Mouse (Mus musculus) midbrain, embryonic 16.5 days (tissue): ENCODE measurements around the gene Gm10198. TPM values are rescaled to one million over a fixed set of nuclear protein-coding genes. Genes with fewer than 3 reads are reported as not detected.

Experiments used
- ATAC-seq: fragments of 200-750 bp; cut with Nextera tagmentation; 2 replicates; pipeline ENCODE4 v1.8.0; 2017; ENCODE audit warnings: moderate TSS enrichment
- H3K27ac ChIP-seq: fragments of 300-500 bp; sonication (generic); 2 replicates; pipeline ENCODE4 v1.5.1; 2014; ENCODE audit warnings: mild to moderate bottlenecking, low read length, mixed read lengths
- H3K27me3 ChIP-seq: fragments of 300-500 bp; sonication (generic); 2 replicates; pipeline ENCODE4 v1.6.1; 2014; ENCODE audit warnings: low read depth, low read length, mixed read lengths; ENCODE audit not compliant: control insufficient read depth, insufficient read depth
- H3K36me3 ChIP-seq: fragments of 300-500 bp; sonication (generic); 2 replicates; pipeline ENCODE4 v1.6.1; 2014; ENCODE audit warnings: mild to moderate bottlenecking, low read length, moderate library complexity, mixed read lengths; ENCODE audit not compliant: control insufficient read depth, insufficient read depth
- H3K4me1 ChIP-seq: fragments of 300-500 bp; sonication (generic); 2 replicates; pipeline ENCODE4 v1.6.1; 2014; ENCODE audit warnings: mild to moderate bottlenecking, low read length, mixed read lengths; ENCODE audit not compliant: control insufficient read depth, insufficient read depth
- H3K4me2 ChIP-seq: fragments of 300-500 bp; sonication (generic); 2 replicates; pipeline ENCODE4 v1.6.1; 2014; ENCODE audit warnings: mild to moderate bottlenecking, low read length, mixed read lengths
- H3K4me3 ChIP-seq: fragments of 300-500 bp; sonication (generic); 2 replicates; pipeline ENCODE4 v1.5.1; 2014; ENCODE audit warnings: low read depth, mild to moderate bottlenecking, low read length, moderate library complexity, mixed read lengths
- H3K9ac ChIP-seq: fragments of 300-500 bp; sonication (generic); 2 replicates; pipeline ENCODE4 v1.6.1; 2014; ENCODE audit warnings: low read depth, low read length, mixed read lengths
- H3K9me3 ChIP-seq: fragments of 300-500 bp; sonication (generic); replicated peaks from 2 replicates; pipeline ENCODE4 v1.6.1; 2014; ENCODE audit warnings: mild to moderate bottlenecking, low read length, mixed read lengths; ENCODE audit not compliant: control insufficient read depth, poor library complexity, severe bottlenecking
- WGBS: fragments of 180-500 bp; shearing (Covaris S2); extraction: QIAGEN DNeasy Blood & Tissue Kit; methylation state at CpG from one replicate; pipeline ENCODE4 v1.1.7; 2014; 5-methylcytosine and 5-hydroxymethylcytosine counted together
- polyA plus RNA-seq: library from polyadenylated mRNA; unstranded; fragments of >200 nt; fragmentation: Nextera tagmentation; extraction: Ambion mirVana; gene quantifications from 2 replicates; pipeline ENCODE4 v1.2.1, GENCODE M21; 2015

The Gm10198 gene
- polyA plus RNA-seq = not detected in 2 replicates

DNA sequence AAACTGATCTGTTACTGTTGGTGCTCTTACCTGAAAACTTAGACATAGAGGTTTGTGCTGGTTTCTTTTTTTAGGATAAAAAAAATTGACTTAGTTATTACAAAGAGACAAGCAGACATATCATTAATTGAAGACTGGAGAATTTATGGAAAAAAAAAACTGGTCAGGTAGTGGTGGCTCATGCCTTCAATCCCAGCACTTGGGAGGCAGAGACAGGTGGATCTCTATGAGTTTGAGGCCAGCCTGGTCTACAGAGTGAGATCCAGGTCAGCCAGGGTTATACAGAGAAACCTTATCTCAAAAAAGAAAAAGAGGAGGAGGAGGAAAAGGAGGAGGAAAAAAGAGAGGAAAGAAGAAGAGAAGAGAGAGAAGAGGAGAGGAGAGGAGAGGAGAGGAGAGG lies at the start of gene Gm10198:
Gm10198 (plus strand) TSS at position 301 of the 400 bp plus-strand sequence.
- H3K9ac ChIP-seq = no peak within 1 kb of the TSS
- no peak within 1 kb of the TSS for H3K4me2 ChIP-seq
- H3K27ac ChIP-seq = no peak within 1 kb of the TSS
- H3K27me3 ChIP-seq = no peaks in the 10 kb centered on the region
- no peak within 1 kb of the TSS for H3K4me3 ChIP-seq
- no peaks in the 10 kb centered on the region for H3K36me3 ChIP-seq
- H3K4me1 ChIP-seq = no peaks in the 10 kb centered on the region
- ATAC-seq = no peak
- no peaks in the 10 kb centered on the region for H3K9me3 ChIP-seq

DNA sequence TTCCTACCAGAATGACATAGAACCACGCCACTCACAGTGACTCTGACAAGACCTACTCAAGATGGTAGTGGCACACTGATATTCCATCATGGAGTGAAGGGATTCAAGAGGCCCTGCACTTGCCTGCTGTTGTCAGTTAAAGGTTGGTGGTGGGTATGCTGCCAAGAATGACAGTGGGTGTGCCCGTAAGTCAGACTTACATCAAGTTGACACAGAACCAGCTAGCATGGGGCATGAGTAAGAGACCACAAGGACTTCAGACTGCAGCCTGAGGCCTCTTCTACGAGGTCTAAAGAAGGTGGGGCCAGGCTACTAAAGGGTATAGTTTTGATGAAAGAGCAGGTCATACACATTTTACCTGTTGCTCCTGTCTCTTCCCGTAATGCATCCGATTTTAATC lies 47.3 kb upstream of the Gm10198 start:
- ATAC-seq = no peak
- H3K4me2 ChIP-seq = no peak overlapping the region
- H3K36me3 ChIP-seq = no peaks in the 10 kb centered on the region
- WGBS = 85% methylated on average over 5 of the region's 5 CpGs
- no peak overlapping the region for H3K27ac ChIP-seq
- no peak overlapping the region for H3K4me3 ChIP-seq
- H3K27me3 ChIP-seq = no peaks in the 10 kb centered on the region
- no peaks in the 10 kb centered on the region for H3K9me3 ChIP-seq
- H3K4me1 ChIP-seq = no peaks in the 10 kb centered on the region
- no peak overlapping the region for H3K9ac ChIP-seq

DNA sequence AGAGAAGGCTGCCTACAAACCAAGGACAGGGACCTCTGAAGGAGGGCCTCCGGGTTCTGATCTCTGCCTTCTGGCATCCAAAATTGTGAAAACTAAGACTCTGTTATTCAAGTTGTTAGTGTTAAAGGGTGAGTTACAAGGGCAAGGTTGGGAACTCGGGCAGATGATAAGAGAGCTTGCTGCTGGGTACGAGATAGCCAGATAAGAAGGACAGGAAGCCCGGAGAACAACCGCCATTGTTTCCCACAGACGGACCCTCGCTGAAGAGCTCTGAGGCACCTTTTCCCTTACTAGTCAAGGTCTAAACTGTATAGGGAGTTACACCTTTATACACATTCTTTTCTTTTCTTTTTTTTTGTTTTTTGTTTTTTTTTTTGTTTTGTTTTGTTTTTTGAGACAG lies 39.8 kb upstream of the Gm10198 start:
- WGBS = 94% methylated on average over 7 of the region's 7 CpGs
- Histone ChIP-seq H3K27me3 (no peaks in the 10 kb centered on the region), H3K9ac (no peak overlapping the region), H3K9me3 (no peaks in the 10 kb centered on the region), H3K4me1 (no peaks in the 10 kb centered on the region), H3K27ac (no peak overlapping the region), H3K36me3 (no peaks in the 10 kb centered on the region), H3K4me2 (no peak overlapping the region), H3K4me3 (no peak overlapping the region)
- no peak for ATAC-seq

DNA sequence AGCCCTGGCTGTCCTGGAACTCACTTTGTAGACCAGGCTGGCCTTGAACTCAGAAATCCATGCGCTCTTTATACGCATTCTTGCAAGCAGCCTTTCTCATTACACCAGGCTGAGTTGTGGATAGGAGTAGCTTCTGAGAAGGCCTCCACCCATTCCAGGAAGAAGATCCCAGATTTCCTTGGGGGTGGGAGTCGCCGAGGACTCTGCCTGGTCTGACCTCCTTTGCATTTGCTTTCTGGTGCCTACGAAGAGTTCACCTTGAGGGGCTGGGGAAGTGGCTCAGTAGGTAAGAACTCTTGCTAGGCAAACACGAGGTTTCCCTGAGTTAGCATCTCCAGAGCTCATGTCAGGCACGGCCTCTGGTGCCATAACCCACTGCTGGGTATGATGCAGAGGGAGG lies 39.4 kb upstream of the Gm10198 start:
- Histone ChIP-seq H3K4me3 (no peak overlapping the region), H3K9me3 (no peaks in the 10 kb centered on the region), H3K36me3 (no peaks in the 10 kb centered on the region), H3K27me3 (no peaks in the 10 kb centered on the region), H3K9ac (no peak overlapping the region), H3K4me1 (no peaks in the 10 kb centered on the region), H3K27ac (no peak overlapping the region), H3K4me2 (no peak overlapping the region)
- WGBS = 88% methylated on average over 7 of the region's 7 CpGs
- no peak for ATAC-seq

DNA sequence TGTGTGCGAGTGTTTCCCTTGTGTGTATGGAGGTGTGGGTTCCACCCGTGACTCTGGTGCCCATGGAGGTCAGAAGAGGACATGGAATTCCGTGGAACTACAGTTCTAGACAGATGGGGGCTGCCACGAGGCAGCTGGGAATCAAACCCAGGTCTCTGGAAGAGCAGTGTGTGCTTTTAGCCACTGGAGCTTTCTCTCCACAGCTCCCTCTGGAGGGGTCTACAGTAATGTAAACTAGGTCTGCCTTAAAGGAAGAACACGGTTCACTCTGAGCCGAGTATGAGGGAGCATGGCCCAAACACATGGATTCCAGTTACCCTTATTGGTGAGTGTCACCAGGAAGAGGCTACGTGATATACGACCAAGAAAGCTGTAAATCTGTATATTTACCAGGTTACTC lies 38.6 kb upstream of the Gm10198 start:
- H3K27ac ChIP-seq = no peak overlapping the region
- no peak overlapping the region for H3K4me2 ChIP-seq
- H3K9ac ChIP-seq = no peak overlapping the region
- ATAC-seq = no peak
- no peaks in the 10 kb centered on the region for H3K36me3 ChIP-seq
- H3K4me1 ChIP-seq = no peaks in the 10 kb centered on the region
- no peaks in the 10 kb centered on the region for H3K27me3 ChIP-seq
- no peak overlapping the region for H3K4me3 ChIP-seq
- 82% methylated on average over 8 of the region's 8 CpGs for WGBS
- H3K9me3 ChIP-seq = no peaks in the 10 kb centered on the region

DNA sequence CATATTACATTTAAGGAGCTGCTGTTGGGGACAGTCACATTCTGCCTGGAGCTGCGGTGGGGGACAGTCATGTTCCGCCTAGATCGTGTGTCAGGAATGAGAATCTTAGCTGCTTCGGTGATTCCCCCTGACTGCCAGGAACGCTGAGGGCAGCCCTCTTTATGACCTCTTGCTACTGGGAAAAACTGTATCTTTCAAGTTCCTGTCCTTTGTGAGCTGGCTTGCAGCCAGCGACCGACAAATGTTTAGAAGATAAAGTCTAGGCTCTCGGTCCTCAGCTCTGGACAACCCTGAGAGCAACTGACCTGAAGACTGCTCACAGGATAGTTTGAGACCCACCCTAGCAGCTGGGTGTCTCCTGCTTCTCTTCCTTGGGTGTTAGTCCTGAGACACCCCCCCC lies 37.3 kb upstream of the Gm10198 start:
- Histone ChIP-seq H3K27me3 (no peaks in the 10 kb centered on the region), H3K4me3 (no peak overlapping the region), H3K9ac (no peak overlapping the region), H3K9me3 (no peaks in the 10 kb centered on the region), H3K4me2 (no peak overlapping the region), H3K27ac (no peak overlapping the region), H3K36me3 (no peaks in the 10 kb centered on the region), H3K4me1 (no peaks in the 10 kb centered on the region)
- ATAC-seq = no peak
- WGBS = 39% methylated on average over 8 of the region's 8 CpGs

DNA sequence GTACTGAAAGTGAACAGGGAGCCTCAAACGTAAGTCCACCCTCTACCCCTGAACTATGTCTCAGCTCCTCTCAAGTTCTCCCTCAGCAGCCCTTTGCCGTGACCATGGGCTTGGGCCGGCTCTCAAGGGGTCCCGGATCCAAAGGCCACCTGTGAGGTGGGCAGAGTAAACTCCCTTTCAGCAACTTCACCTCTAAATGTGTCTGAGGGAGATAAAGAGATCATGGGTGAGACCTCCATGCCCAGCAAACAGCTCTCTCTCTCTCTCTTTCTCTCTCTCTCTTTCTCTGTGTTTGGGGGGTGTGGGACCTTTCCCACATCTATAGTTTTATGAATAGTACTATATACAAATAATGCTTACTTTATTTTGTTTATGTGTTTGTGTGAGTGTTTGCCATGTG lies 36.2 kb upstream of the Gm10198 start:
- Histone ChIP-seq H3K27me3 (no peaks in the 10 kb centered on the region), H3K4me1 (no peaks in the 10 kb centered on the region), H3K36me3 (no peaks in the 10 kb centered on the region), H3K9ac (no peak overlapping the region), H3K4me3 (no peak overlapping the region), H3K9me3 (no peaks in the 10 kb centered on the region; the same call in 1 of the 2 replicates), H3K4me2 (no peak overlapping the region), H3K27ac (no peak overlapping the region)
- no peak for ATAC-seq
- WGBS = 75% methylated on average over 4 of the region's 4 CpGs

DNA sequence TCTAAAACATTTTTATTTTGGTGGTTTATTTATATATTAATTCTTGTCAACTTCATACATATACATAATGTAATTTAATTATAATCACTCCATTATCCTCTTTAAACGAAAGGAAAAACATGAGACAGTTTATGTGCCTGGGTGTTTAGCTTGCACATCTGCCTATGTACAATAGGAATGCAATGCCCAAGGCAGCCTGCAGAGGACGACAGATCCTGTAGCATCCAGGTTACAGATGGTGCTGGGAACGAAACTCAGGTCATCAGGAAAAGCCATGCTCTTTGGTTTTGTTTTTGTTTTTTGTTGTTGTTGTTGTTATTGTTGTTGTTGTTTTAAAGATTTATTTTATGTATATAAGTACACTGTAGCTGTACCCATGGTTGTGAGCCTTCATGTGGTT lies 32.4 kb upstream of the Gm10198 start:
- ATAC-seq = no peak
- no peaks in the 10 kb centered on the region for H3K27me3 ChIP-seq
- H3K9me3 ChIP-seq = no peaks in the 10 kb centered on the region; the same call in 1 of the 2 replicates
- H3K27ac ChIP-seq = no peak overlapping the region
- H3K36me3 ChIP-seq = no peaks in the 10 kb centered on the region
- H3K4me3 ChIP-seq = no peak overlapping the region
- no peaks in the 10 kb centered on the region for H3K4me1 ChIP-seq
- H3K4me2 ChIP-seq = no peak overlapping the region
- 88% methylated on average over 3 of the region's 3 CpGs for WGBS
- H3K9ac ChIP-seq = no peak overlapping the region

DNA sequence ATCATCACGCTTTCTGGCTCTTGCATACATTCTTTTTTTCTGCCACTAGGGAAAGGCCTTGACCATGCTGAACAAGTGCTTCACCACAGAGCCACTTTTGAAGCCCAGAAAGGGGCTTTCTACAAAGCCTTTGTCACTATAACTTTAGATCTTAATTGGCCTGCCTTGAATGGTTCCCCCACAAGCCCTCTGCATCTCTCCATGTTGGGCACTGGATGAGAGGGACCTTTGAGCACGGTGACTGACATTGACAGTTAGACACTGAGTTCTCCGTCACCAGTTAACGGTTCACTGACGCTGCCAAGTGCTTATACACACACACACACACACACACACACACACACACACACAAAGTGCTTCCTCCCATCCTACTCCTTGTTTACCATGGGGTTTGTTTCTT lies 30.0 kb upstream of the Gm10198 start:
- ATAC-seq = no peak
- Histone ChIP-seq H3K36me3 (no peaks in the 10 kb centered on the region), H3K27ac (no peak overlapping the region), H3K9me3 (no peaks in the 10 kb centered on the region; the same call in 1 of the 2 replicates), H3K27me3 (no peaks in the 10 kb centered on the region), H3K4me1 (no peaks in the 10 kb centered on the region), H3K4me3 (no peak overlapping the region), H3K9ac (no peak overlapping the region), H3K4me2 (no peak overlapping the region)
- WGBS = 67% methylated on average over 5 of the region's 5 CpGs

DNA sequence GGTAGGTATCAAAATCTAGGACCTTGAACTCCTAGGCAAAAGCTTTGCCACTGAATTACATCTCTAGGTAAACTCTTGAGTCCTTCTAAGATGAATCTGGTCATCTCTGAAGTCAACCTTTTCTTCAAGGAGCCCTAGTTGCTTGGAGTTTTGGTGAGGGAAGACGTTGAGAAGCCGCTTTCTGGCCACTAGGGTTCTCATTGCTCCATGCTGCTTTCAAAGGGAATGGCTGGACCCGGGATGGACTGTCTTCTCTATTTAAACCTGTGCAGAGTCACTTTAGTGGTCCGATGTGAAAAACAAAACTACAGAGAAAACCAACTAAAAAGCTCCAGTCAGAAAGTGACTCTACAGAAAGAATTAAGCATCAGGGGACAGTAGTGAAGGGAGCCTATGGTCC lies 18.4 kb upstream of the Gm10198 start:
- 45% methylated on average over 4 of the region's 4 CpGs for WGBS

More for the DNA sequence above, 18.4 kb upstream of the Gm10198 start:
- no peak overlapping the region for H3K27ac ChIP-seq
- H3K36me3 ChIP-seq = no peaks in the 10 kb centered on the region
- H3K4me2 ChIP-seq = no peak overlapping the region
- no peaks in the 10 kb centered on the region for H3K27me3 ChIP-seq
- H3K9ac ChIP-seq = no peak overlapping the region
- no peak overlapping the region for H3K4me3 ChIP-seq
- no peaks in the 10 kb centered on the region for H3K4me1 ChIP-seq
- H3K9me3 ChIP-seq = no peaks in the 10 kb centered on the region
- no peak for ATAC-seq
